Mouse (Mus musculus): Measurements from ENCODE around the gene Atg16l1. TPM values are rescaled to one million over a fixed set of nuclear protein-coding genes. Genes with fewer than 3 reads are reported as not detected.

The Atg16l1 gene
- polyA plus RNA-seq, 2 experiments, result 10.9 to 13.4 TPM

- Histone ChIP-seq H3K4me2 (ENCODE audit: low read depth) (no peak overlapping the region), H3K9me3 (ENCODE audit: control insufficient read depth, low read length) (no peaks in the 10 kb centered on the region), H3K9ac (replicated peaks) (no peak overlapping the region), H3K4me1 (replicated peaks; ENCODE audit: control insufficient read depth in 2 of 2, insufficient read depth in 2 of 2, low read length in 1 of 2) (no peaks in the 10 kb centered on the region), H3K36me3 (replicated peaks; ENCODE audit: control insufficient read depth, insufficient read depth, low read depth) (peaks cover 28% of the 10 kb centered on the region), H3K27ac (no peak overlapping the region), H3K27me3 (ENCODE audit: control insufficient read depth, insufficient read depth, low read length) (no peaks in the 10 kb centered on the region), H3K4me3 (ENCODE audit: insufficient read depth in 1 of 2, low read depth in 2 of 2, low read length in 2 of 2) (no peak overlapping the region)
- WGBS (ENCODE audit: insufficient replicate concordance), result 87% methylated on average over 6 of the region's 6 CpGs
- ATAC-seq (ENCODE audit: insufficient read depth) (no peak), DNase-seq (ENCODE audit: low read depth in 3 of 3, low spot score in 3 of 3) (no peak)
- TF ChIP-seq EP300 (IDR thresholded peaks at IDR 0.05; ENCODE audit: low read depth) (no peak), CTCF (IDR thresholded peaks at IDR 0.05; ENCODE audit: low read depth) (no peak)
These were observed 37.4 kb downstream of the Atg16l1 start for GRCm38 (mm10) chr1:87793138-87793449.

GRCm38 (mm10) chr1:87797702-87798101, 42.0 kb downstream of the Atg16l1 start:
- H3K27ac ChIP-seq, result no peak overlapping the region
- no peak for DNase-seq (ENCODE audit: low read depth in 3 of 3, low spot score in 3 of 3)

GRCm38 (mm10) chr1:87798306-87798705, 42.6 kb downstream of the Atg16l1 start:
- Histone ChIP-seq H3K4me1 (replicated peaks; ENCODE audit: control insufficient read depth in 2 of 2, insufficient read depth in 2 of 2, low read length in 1 of 2) (no peaks in the 10 kb centered on the region), H3K27ac (no peak overlapping the region), H3K9me3 (ENCODE audit: control insufficient read depth, low read length) (no peaks in the 10 kb centered on the region), H3K9ac (replicated peaks) (no peak overlapping the region), H3K27me3 (ENCODE audit: control insufficient read depth, insufficient read depth, low read length) (no peaks in the 10 kb centered on the region), H3K36me3 (replicated peaks; ENCODE audit: control insufficient read depth, insufficient read depth, low read depth) (no peaks in the 10 kb centered on the region), H3K4me3 (ENCODE audit: insufficient read depth in 1 of 2, low read depth in 2 of 2, low read length in 2 of 2) (no peak overlapping the region), H3K4me2 (ENCODE audit: low read depth) (no peak overlapping the region)
- no peak for TF ChIP-seq EP300 (IDR thresholded peaks at IDR 0.05; ENCODE audit: low read depth)
- no peak for TF ChIP-seq CTCF (IDR thresholded peaks at IDR 0.05; ENCODE audit: low read depth)
- ATAC-seq (ENCODE audit: insufficient read depth) (no peak), DNase-seq (ENCODE audit: low read depth in 3 of 3, low spot score in 3 of 3) (no peak)
- WGBS (ENCODE audit: insufficient replicate concordance), result 76% methylated on average over 2 of the region's 2 CpGs

More at GRCm38 (mm10) chr1:87797702-87798101, 42.0 kb downstream of the Atg16l1 start:
- no peaks in the 10 kb centered on the region for H3K27me3 ChIP-seq (ENCODE audit: control insufficient read depth, insufficient read depth, low read length)
- peaks cover 3% of the 10 kb centered on the region; the same call in 1 of the 2 replicates for H3K36me3 ChIP-seq (replicated peaks; ENCODE audit: control insufficient read depth, insufficient read depth, low read depth)
- no peak overlapping the region for H3K4me3 ChIP-seq (ENCODE audit: insufficient read depth in 1 of 2, low read depth in 2 of 2, low read length in 2 of 2)
- ATAC-seq (ENCODE audit: insufficient read depth), result no peak
- no peaks in the 10 kb centered on the region for H3K4me1 ChIP-seq (replicated peaks; ENCODE audit: control insufficient read depth in 2 of 2, insufficient read depth in 2 of 2, low read length in 1 of 2)
- H3K9me3 ChIP-seq (ENCODE audit: control insufficient read depth, low read length), result no peaks in the 10 kb centered on the region
- TF ChIP-seq CTCF (IDR thresholded peaks at IDR 0.05; ENCODE audit: low read depth) (no peak), EP300 (IDR thresholded peaks at IDR 0.05; ENCODE audit: low read depth) (no peak)
- 71% methylated on average over 1 of the region's 1 CpGs for WGBS (ENCODE audit: insufficient replicate concordance)
- no peak overlapping the region for H3K9ac ChIP-seq (replicated peaks)
- H3K4me2 ChIP-seq (ENCODE audit: low read depth), result no peak overlapping the region

GRCm38 (mm10) chr1:87803576-87803975, 47.9 kb downstream of the Atg16l1 start, which contains the start of gene Sag:
TSS of gene Sag (plus strand) at chr1:87803680.
- Histone ChIP-seq H3K4me3 (ENCODE audit: insufficient read depth in 1 of 2, low read depth in 2 of 2, low read length in 2 of 2) (no peak within 1 kb of the TSS), H3K27ac (no peak within 1 kb of the TSS), H3K36me3 (replicated peaks; ENCODE audit: control insufficient read depth, insufficient read depth, low read depth) (no peaks in the 10 kb centered on the region), H3K27me3 (ENCODE audit: control insufficient read depth, insufficient read depth, low read length) (no peaks in the 10 kb centered on the region), H3K9me3 (ENCODE audit: control insufficient read depth, low read length) (no peaks in the 10 kb centered on the region), H3K4me1 (replicated peaks; ENCODE audit: control insufficient read depth in 2 of 2, insufficient read depth in 2 of 2, low read length in 1 of 2) (peaks cover 0 to 8% of the 10 kb centered on the region in 2 experiments; a peak in 2 of 4 replicates), H3K9ac (replicated peaks) (no peak within 1 kb of the TSS), H3K4me2 (ENCODE audit: low read depth) (no peak within 1 kb of the TSS)
- DNase-seq (ENCODE audit: low read depth in 3 of 3, low spot score in 3 of 3) (no peak), ATAC-seq (ENCODE audit: insufficient read depth) (no peak)
- 39% methylated on average over 6 of the region's 6 CpGs for WGBS (ENCODE audit: insufficient replicate concordance)
- no peak for TF ChIP-seq CTCF (IDR thresholded peaks at IDR 0.05; ENCODE audit: low read depth)
- no peak for TF ChIP-seq EP300 (IDR thresholded peaks at IDR 0.05; ENCODE audit: low read depth)

- no peak for TF ChIP-seq EP300 (IDR thresholded peaks at IDR 0.05; ENCODE audit: low read depth)
- TF ChIP-seq CTCF (IDR thresholded peaks at IDR 0.05; ENCODE audit: low read depth), result no peak
- 0 out of 2 replicates have a peak, but pooled peaks have one; percentile 23 for ATAC-seq (ENCODE audit: insufficient read depth)
These were observed 52.1 kb downstream of the Atg16l1 start for GRCm38 (mm10) chr1:87807751-87808150.

More at GRCm38 (mm10) chr1:87807751-87808150, 52.1 kb downstream of the Atg16l1 start:
- H3K4me3 ChIP-seq (ENCODE audit: insufficient read depth in 1 of 2, low read depth in 2 of 2, low read length in 2 of 2), result no peak overlapping the region
- H3K36me3 ChIP-seq (replicated peaks; ENCODE audit: control insufficient read depth, insufficient read depth, low read depth), result no peaks in the 10 kb centered on the region
- 40% methylated on average over 1 of the region's 1 CpGs for WGBS (ENCODE audit: insufficient replicate concordance)
- no peak overlapping the region for H3K9ac ChIP-seq (replicated peaks)
- H3K27ac ChIP-seq, result no peak overlapping the region
- no peak for DNase-seq (ENCODE audit: low read depth in 3 of 3, low spot score in 3 of 3)
- H3K27me3 ChIP-seq (ENCODE audit: control insufficient read depth, insufficient read depth, low read length), result no peaks in the 10 kb centered on the region
- peaks cover 0 to 8% of the 10 kb centered on the region in 2 experiments; a peak in 2 of 4 replicates for H3K4me1 ChIP-seq (replicated peaks; ENCODE audit: control insufficient read depth in 2 of 2, insufficient read depth in 2 of 2, low read length in 1 of 2)
- no peaks in the 10 kb centered on the region for H3K9me3 ChIP-seq (ENCODE audit: control insufficient read depth, low read length)
- no peak overlapping the region for H3K4me2 ChIP-seq (ENCODE audit: low read depth)
